Mouse (Mus musculus): ENCODE data around the gene Best2.

DNA sequence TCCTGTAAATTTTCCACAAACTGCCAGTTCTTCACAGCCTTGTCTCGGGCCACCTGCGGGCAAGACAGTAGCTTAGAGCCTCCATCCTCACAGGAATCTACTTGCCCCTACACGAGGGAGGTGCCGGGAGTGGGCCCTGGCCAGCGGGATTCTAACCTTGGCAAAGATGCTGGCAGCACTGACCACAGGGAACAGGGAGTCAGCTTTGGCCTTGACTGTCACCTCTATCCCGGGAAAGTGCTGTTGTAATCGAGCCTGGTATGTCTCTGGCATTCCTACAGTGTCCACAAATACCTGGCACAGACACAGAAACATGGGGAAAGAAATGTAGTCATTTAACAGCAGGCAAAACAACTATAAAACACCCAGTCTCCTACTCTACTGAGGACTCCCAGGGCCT is 54.5 kb downstream of the Best2 start:
- TF ChIP-seq POLR2A (IDR thresholded peaks at IDR 0.05; ENCODE audit: borderline replicate concordance, insufficient read depth, low read length): no peak
- TF ChIP-seq CTCF (IDR thresholded peaks at IDR 0.05; ENCODE audit: borderline replicate concordance, insufficient read depth, low read depth, low read length): no peak

Data from cerebellum, adult 2 months (tissue).